Mouse (Mus musculus): Measurements from ENCODE around the gene Sema3b.
A peak's percentile ranks its signal among the peaks of the same experiment; 100 is the strongest.

Gene Sema3b

DNA sequence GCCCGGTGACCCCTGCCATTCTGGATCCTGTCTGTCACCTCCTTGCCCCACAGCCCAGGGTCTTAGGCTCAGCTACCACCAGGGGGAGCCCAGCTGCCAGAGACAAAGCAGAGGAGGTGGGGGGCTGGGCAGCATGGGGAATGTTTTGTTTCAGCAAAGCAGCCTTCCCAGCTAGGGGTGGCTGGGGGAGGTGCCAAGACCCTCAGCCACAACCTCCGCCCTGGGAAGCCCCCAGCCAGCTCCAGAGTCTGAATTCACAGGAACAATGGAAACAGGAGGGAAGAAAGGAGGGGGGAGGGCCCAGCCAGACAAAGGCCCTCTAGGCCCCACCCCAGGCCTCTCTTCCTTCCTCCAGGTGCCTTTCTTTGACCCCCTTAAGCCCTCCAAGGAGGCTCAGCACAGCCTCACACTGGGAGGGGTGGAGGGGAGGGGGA lies 17.8 kb upstream of the Sema3b start:
- no peak for TF ChIP-seq GATA4 (IDR thresholded peaks at IDR 0.05; ENCODE audit: insufficient replicate concordance, low read length)

DNA sequence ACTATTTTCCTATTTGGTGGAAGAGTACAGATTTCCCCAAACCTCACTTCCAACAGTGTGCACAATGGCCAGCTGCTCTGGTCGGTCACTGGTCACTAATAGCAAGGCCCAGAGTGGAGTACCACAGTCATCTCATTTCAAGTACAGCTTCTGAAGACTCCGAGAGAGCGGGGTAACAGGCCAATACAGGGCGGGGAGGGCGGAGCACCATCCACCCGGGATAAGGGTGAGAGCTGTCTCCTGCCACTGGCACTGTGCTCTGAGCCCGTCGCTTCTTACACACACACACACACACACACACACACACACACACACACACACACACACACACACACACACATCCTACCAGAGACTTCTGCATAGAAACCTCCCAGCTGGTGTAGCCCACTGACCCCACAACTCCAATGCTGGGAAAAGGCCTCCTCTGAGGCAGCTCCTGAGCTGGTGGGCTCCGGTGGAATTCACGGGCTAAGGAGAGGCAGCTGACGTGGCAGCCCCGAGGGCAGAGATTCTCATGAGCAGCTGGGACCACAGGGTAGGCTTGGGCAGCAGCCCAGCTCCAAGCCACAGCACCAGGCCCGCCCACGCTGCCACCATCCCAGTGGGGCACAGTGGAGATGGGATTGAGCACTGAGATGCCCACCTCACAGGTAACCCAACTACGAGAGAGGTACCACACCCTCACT lies 17.3 kb upstream of the Sema3b start:
- no peak for TF ChIP-seq GATA4 (IDR thresholded peaks at IDR 0.05; ENCODE audit: insufficient replicate concordance, low read length)

DNA sequence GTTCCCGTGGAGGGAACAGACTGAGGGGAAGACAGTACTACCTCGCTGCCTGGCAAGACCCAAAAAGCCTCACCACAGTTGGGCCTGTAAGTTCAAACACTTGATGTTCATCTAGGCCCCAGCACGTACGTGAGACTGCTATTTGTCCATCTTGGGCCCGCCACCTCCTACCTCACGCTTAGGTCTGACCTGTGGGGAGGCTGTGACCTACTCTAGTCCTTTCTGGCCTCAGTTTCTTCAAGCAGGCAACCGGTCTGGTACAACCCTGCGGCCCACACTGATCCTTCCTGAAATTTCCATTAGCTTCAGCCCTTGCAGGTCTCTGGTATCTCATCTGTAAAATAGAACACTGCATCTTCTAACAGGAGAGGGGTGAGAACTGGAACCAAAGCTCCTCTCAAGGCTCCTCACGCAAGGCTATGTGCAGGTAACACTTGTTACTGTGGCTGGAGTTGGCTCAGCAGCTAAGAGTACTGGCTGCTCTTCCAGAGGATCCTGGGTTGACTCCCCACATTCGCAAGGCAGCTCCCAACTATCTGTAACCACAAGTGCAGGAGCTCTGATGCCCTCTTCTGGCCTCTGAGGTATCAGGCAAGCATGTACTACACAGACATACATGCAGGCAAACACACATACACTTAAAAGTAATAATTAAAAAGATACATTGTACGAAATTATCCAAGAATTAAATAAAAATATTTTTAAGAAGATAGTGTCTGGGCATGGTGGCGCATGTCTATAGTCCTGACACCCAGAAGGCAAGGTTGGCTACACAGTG lies 16.5 kb upstream of the Sema3b start:
- TF ChIP-seq GATA4 (IDR thresholded peaks at IDR 0.05; ENCODE audit: insufficient replicate concordance, low read length) = no peak

DNA sequence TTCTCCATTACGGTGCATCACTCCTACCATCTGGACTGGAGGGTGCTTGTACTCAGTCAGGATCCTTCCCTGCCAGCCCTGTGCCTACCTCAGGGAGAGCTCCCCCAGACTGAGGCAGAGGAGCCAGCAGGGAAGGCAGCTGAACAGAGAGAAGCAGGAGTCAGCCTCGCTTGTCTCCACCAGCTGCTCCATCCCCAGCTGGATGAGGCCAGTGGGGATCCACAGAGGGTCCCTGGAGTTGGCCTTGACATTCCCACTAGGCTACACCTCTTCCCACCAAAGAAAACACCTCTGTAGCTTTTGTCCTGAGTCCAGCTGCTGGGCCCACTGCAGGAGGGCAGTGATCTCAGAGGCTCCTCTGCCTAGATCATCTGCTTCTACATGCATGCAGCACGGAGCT lies 15.9 kb upstream of the Sema3b start:
- no peak for TF ChIP-seq GATA4 (IDR thresholded peaks at IDR 0.05; ENCODE audit: insufficient replicate concordance, low read length)

DNA sequence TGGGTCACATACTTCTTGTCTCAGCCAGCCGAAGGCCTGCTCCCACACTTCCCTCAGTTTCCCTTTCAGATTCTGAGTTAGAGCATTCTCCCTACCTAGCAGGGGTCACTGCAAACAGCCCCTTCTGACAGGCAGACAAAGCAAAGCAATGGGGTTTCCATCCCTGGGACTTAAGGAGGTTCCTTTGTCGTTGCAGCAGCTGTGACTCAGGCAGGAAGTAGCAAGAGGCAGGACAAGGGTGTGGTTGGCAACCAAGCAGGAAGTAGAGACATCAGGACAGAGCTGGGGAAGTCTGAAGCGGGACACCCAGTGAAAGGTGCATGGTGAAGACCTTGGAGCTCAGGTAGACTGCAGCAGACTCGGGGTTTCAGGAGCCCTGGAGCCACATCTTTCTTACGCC lies 15.5 kb upstream of the Sema3b start:
- TF ChIP-seq GATA4 (IDR thresholded peaks at IDR 0.05; ENCODE audit: insufficient replicate concordance, low read length) = no peak

DNA sequence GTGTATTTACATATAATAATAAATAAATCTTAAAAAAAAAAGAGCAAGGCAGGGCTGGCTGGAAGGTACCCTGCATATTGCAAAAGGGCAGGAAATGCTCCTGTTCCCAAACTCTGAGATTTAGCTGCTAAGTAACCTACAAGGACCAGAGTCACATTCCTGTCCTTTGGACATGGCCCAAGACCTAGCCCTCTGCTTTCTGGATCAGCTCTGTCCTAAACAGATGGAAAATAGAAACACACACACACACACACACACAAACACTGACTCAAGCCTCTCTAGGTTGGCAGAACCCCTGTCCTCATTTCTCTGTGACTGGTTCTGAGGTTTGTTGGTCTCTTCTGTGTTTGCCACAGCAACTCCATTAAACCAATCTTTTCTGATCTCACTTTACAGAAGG lies 11.9 kb upstream of the Sema3b start:
- no peak for TF ChIP-seq GATA4 (IDR thresholded peaks at IDR 0.05; ENCODE audit: insufficient replicate concordance, low read length)

DNA sequence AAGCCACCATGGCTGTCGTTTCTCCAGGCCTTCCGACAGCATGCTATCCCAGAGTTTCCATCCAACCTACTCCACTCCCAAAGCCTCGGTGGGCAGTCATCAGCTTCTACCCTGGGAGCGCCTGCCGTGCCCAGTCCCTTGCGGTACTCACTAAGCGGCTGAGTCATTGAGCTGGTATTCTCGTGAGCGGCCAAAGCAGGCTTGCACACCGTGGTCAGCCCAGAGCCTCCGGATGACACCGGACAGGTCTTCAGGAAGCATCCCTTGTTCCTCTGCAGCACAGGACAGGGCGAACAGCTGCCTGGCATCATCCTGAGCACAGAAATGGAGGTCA lies 10.5 kb upstream of the Sema3b start:
- TF ChIP-seq GATA4 (IDR thresholded peaks at IDR 0.05; ENCODE audit: insufficient replicate concordance, low read length) = no peak

DNA sequence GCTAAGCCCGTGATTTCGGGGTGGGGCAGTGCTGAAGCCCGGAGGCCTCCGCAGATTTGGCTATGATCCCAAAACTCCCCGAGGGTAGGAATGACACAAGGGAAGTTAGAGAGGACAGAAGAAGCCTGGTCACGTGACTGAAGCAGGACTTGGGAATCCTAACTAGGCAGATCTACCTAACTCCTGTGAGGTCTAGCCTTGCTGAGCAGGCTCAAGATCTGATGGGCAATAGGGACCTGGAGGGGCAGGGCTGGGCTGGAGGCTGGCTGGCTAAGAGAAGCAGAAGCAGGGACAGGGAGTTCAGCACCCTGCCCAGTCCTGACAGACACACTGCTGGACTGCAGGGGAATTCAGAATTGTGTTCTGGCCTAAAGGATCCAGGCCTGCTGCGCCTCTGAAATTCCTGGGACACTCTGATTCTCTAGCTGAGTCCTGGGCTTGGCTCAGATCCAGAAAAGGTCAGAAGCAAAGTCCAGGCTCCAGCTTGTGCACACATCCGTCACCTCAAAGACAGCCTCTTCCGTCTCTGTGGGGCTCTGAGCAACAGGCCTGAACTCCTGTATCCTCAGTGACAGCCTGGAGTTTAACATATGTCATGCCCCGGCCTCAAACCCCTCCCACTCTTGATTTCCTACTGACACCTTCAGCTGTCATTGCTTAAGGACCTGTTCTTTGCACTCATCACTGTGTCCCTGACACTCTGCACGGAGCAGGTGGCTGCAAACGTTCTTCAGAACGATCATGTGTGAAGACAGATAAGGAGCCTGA lies 9.9 kb upstream of the Sema3b start:
- TF ChIP-seq GATA4 (IDR thresholded peaks at IDR 0.05; ENCODE audit: insufficient replicate concordance, low read length) = no peak

DNA sequence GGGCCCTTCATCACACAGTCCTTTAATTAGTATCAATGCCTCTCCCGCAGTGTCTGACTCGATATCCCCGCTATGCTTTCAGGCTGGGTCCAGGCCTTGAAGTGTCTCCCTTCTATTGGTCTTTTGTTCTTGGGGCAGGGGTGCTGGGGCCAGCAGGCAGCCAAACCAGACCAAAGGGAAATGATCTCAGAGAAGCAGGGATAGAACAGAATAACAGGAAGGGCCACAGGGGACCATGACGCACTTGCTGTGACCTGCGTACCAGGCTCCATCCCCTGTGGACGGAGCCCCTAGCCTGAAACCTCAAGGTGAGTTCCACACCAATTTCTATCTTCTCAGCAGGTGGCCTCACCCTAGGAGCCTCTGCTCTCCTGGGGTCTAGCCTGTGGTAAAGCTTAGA lies 9.1 kb upstream of the Sema3b start:
- TF ChIP-seq GATA4 (IDR thresholded peaks at IDR 0.05; ENCODE audit: insufficient replicate concordance, low read length) = no peak

DNA sequence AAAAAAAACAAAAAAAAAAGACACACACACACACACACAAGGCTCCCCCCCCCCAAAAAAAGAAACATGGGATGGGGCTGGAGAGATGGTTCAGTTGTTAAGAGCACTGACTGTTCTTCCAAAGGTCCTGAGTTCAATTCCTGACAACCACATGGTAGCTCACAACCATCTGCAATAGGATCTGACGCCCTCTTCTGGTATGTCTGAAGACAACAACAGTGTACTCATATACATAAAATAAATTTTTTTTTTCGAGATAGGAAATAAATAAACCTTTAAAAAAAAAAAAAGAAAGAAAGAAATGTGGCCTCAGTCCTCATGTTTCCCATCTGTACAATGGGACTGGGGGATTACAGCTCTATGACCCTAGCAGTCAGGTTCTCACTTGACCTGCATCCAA lies 8.4 kb upstream of the Sema3b start:
- no peak for TF ChIP-seq GATA4 (IDR thresholded peaks at IDR 0.05; ENCODE audit: insufficient replicate concordance, low read length)

DNA sequence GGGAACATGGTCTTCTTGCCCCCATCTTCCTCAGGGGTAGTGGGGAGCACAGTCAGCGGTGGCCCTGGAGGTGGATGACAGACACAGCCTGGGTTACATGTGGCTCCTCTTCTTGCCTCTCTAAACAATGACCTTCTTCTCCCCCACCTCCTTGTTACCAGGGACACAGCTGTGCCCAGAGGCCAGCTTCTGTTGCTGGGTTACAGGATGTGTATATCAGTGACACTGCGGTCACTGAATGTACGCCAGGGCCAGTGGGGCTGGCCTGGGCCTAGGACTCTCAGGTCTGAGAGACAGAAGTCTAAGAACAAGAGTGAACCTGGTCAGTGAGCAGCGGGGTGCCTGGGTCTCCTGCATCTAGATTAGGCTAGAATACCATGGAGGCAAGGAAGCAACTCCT lies 6.0 kb upstream of the Sema3b start:
- no peak for TF ChIP-seq GATA4 (IDR thresholded peaks at IDR 0.05; ENCODE audit: insufficient replicate concordance, low read length)

DNA sequence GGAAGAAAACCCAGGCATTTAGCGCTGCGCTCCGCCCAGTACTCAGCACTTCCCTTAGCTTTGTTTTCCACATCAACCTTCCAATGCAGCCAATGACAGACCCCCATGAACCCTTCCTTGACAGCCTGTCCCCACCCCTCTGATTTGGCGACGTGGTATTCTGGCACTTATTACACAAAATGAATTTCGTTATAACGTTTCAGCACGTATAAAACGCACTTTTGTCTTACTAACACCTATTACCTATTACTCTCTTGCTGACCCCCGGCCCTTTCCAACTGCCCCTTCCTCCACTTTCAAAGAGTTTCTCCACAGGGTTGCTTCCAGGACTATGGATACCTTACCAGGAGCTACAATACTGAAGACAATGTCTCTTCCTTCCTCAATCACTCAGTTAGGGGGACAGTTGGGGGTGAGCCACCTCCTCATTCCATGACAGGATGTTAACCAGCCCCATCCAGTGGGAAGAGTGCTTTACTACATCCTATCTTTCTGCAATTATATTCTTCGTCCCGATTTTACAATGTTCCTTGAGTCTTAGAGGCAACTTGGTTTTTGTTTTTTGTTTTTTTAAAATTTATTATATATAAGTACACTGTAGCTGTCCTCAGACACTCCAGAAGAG lies 4.0 kb upstream of the Sema3b start:
- TF ChIP-seq GATA4 (IDR thresholded peaks at IDR 0.05; ENCODE audit: insufficient replicate concordance, low read length) = no peak

DNA sequence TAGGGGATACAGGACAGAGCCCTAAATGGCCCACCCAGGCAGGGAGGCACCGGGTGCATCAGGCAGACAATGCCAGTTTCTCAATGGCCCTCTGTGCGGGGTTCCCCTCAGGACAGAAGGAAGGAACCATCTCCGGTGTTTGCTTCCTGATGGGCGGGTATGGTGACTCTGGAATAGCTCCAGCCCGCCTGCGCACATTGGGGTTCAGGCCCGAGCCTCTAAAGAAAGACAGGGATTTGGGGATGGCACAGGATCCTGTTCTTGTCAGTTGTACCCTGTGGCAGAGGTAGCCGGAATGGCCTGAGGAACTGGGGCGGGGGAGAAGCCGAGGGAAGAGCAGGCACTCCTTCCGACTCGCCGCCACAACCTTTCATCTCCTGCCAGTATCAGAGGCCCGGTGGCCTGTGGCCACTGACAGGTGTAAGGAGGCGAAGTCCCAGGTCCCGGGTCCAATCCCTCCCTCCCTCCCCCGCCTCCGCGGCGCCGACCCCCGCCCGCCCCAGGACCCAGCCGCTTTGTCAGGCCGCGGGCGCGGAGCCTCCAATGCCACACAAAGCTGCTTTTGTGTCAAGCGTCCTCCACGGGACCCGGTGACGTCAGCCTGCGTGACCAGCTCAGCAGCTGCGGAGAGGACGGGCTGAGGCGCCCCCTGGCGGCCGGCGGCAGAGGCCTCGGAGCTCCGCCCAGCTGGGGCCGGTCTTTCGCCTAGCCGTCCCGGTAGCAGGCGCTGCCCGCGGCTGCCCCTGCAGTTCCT lies 3.3 kb upstream of the Sema3b start:
- peak; percentile 43; the same call in 1 of the 2 replicates for TF ChIP-seq GATA4 (IDR thresholded peaks at IDR 0.05; ENCODE audit: insufficient replicate concordance, low read length)

DNA sequence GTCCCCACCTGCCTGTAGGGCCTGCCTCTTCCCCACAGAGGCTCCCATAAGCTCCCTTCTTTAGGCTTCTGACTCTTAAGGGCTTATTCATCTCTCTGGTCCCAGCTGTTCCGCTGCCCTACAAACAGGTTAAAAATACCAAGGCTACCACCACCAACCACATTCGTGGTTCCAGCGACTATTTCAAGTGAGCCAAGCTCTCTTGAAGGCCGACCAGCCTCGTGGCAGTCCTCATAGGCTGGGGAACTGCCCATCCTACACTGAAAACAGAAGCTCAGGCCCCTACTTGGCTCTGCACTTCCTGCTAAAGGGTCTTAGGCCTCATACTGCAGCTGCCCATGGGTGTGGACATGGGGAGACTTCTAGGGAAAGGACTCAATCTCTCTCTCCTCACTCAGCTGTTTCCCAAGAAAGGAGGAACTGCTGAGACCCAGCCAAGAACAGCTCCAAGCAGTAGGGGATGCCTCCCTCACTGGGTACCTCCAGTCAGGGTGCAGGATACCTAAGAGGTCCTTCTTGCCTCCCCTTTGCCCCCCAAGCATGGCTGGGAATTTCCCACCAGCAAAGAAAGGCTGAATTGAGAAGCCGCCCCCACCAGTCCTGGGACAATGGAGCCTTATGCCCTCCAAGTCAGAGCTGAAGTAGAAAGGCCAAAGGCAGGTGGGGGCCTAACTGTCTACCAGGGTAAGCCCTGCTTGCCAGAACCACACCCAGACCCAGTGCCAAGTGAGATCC lies 2.6 kb upstream of the Sema3b start:
- no peak for TF ChIP-seq GATA4 (IDR thresholded peaks at IDR 0.05; ENCODE audit: insufficient replicate concordance, low read length)
